Mouse (Mus musculus): ENCODE data around the gene Wdr11.

Gene Wdr11

DNA sequence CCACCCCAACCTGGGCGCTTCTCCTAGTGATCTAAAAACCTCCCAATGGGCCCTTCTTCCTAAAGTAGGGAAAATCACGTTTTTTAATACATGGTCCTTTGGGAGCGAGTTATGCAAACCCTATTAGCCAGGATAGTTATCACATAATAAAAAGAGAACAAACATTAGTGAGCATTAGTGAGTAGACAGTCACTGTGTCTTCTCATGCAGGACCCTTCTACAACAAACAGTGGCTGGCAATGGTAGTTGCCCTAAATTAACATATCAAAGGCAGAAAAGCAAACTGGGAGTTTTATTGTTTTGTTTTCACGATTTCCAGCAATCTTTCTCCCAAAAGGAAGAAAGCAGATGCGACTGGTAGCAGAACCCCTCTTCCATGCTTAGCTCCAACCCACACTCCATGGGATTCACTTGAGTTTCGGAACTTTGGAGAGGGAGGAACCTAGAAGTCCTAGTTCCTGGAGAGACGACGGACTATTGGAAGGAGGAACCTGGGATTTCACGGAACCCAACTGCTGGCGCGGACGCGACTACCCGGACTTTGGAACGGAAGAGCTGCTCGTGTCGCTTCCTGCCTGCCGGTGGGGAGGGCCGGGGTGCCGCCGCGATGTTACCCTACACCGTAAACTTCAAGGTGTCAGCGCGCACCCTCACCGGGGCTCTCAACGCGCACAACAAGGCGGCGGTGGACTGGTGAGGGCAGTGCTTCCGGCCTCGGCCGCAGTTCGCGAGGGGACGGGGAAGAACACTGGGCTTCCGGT, at the start of gene Wdr11:
TSS of gene Wdr11 (plus strand) at position 493 of the 761 bp plus-strand sequence.
- DNase-seq, result peak; percentile 63 to 70

DNA sequence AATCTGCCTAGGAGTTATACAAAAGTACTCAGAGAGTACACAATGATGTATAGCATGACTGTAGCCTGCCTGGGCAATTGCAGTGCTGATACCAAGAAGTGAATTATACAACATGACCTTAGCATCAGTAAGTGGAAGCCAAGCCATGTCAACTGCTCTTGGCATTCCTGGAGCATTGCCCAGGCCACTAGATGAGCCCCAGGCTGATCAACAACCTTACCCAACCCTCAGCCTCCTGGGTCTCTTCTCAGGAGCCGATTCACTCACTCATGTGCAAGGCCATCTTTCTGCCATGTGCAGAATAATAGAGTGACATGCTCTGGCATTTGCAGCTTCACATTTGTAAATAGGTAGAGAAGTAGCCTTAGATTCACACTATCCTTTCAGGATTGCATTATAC, 24.1 kb upstream of the Wdr11 start:
- no peak for DNase-seq

DNA sequence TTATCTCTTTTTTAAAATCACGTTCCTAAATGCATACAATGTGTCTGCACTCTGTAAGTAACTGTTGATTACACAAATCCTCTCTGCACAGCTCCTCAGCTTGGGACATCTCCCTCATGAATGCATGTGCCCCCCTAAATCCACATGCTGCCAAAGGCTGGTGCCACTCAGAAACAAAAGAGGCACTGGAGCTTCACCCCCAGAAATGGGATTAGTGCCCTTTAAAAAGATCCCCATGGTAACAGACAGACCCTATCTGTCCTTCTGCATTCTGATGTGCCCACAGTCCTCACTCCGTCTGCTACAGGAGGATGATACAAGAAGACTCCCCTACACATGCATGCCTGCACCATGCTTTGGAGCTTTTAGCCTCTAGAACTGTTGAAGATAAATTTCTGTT, 23.3 kb upstream of the Wdr11 start:
- DNase-seq, result no peak

DNA sequence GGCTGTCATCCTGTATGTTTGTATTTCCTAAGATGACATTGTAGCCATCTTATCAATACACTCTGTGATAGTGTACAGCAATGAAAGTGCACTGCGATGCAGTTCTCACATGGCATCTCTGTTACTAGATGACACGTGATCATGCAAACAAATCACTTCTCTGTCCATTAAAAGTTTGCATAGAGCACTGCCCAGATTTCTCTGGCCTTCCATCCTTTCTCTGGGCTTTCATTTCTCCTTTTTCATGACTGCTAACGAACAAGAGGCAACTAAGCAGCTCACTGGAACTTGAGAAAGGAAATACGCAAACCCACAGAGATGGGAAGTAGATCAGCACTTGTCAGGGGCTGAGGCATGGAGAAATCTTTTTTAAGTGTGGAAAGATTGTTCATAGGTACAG, 17.2 kb upstream of the Wdr11 start:
- DNase-seq, result no peak

DNA sequence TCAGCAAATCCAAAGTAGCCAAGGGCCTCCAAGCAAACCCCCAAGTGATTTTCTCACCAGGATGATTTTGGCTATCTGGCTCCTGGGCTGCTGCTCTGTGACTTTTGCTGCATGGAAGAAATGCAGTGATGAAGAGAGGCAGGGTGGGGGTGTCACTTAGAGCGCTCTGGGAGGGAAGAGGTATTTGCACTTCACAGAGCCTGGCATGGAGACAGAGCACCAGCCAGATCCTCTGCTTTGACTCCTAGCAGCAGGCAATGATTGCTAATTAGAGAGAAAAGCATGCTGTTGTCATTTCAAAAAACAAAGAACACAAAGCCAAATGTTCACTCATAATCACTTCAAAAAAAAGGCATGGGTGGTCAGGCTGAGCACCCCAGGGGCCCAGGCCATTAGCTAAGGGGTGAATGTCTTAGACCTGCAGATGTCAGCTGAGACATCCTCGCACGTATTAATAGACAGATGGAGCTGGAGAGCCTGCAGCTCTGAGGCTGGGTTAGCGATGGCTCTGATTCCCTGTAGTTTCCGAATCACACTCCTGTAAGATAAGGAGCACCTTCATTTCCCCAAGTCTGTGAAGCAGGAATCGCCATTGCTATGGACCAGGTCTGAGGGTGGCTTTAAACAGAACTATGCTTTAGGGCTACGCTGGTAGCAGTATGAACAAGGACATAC, 16.4 kb upstream of the Wdr11 start:
- no peak for DNase-seq

DNA sequence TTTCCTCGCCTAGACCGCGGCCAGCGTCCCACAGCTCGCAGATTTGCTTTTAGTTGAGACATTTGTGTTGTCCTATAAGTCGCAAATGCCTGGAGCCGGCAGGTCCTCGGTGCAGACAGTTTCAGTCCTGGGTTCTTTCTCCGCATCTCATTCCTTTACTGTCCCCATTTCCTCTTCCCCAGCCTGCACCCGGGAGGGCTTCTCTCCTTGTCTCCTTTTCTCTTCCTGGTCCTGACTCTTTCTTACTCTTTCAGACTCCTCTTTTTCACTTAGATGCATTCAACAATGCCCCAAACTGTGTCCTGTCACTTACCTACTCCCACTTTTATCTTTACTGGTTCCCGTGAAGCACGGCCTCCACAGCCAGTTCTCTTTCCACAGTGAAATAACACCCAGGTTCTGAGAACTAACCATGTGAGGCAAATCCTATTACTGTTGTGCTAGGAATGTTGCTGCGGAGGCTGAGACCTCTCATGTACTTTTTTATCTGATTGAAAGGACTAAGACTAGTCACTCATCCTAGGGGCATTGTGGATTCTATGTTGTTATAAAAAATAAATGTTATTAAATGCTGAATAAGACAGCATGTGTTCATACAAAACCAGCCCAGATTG, 576 bp downstream of the Wdr11 start:
- no peak for DNase-seq

DNA sequence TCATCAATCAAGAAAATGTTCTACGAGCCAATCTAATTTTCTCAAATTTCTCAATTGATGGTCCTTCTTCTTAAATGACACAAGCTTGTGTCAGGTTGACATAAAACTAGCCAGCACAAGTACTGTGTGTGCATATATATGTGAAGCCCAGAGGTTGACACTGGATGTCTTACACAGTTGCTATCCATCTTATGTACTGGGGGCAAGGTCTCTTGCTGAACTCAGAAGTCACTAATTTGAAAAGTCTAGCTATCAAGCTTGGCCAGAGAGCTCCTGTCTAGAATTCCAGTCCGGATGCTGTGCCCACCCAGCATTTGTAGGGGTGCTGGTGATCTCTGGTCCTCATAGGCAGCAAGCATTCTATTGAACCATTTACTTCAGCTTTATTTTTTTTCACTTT, 5.5 kb downstream of the Wdr11 start:
- no peak for DNase-seq

DNA sequence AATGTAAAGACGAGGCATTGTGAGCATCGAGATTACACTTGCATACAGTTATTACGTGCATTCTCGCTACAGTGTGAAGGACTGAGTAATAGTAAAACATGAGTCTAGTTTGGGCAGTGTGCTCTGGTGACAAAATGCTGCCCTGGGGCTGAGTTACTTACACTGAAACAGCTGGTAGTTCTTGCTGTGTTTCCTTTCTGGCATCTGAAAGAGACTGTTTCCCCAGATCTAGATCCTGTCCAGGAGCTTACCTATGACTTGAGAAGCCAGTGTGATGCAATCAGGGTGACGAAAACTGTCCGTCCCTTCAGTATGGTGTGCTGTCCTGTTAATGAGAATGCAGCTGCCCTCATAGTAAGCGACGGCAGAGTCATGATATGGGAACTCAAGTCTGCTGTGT, 14.6 kb downstream of the Wdr11 start:
- DNase-seq, result no peak

DNA sequence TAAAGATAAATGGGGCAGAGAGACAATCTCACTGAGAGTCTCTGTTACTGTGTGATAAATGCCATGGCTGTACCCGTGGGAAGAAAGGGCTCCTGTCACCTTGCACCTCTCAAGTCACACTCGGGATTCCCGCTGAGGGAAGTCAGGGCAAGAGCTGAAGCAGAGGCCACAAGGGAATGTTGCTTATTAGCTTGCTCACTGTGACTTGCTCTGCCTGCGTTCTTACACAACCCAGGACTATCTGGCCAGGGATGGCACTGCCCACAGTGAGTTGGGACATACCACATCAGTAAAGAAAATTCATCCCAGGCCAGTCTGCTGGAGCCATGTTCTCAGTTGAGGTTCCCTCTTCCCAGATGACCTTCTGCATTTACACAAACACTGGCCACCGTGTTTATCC, 29.5 kb downstream of the Wdr11 start:
- DNase-seq, result no peak

DNA sequence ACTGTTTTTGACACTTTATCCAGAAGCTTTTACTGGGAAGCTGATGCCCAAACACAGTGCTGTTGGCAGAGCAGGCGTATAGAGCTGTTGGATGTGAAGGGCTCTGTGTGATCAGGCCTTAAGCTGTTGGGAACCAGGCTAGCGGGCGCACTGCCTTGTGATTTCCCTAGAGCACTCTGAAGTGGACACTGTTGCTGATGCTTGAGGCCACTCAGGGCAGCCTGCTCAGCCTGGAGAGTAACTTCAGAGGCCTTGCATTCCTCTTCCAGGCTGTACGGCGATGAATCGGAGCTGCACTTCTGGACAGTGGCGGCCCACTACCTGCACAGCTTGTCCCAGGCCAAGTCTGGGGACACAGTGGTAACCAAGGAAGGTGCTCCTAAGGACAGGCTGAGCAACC, 38.7 kb downstream of the Wdr11 start:
- DNase-seq, result no peak

DNA sequence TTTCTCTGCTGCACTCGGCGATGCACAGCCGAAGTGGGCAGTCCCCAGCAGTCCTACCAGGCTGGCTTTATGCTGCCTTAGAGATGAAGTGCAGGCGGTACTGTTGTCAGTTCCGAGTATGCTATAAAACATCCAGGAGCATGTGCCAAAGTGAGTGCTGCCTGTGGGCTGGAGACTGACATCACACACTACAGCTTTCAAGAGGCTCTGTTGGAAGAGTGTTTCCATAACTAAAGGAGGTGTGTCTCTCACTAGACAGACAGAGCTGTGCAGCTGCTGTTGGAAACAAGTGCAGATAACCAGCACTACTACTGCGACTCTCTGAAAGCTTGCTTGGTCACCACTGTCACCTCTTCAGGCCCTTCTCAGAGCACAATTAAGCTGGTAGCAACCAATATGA, 39.8 kb downstream of the Wdr11 start:
- DNase-seq, result no peak

DNA sequence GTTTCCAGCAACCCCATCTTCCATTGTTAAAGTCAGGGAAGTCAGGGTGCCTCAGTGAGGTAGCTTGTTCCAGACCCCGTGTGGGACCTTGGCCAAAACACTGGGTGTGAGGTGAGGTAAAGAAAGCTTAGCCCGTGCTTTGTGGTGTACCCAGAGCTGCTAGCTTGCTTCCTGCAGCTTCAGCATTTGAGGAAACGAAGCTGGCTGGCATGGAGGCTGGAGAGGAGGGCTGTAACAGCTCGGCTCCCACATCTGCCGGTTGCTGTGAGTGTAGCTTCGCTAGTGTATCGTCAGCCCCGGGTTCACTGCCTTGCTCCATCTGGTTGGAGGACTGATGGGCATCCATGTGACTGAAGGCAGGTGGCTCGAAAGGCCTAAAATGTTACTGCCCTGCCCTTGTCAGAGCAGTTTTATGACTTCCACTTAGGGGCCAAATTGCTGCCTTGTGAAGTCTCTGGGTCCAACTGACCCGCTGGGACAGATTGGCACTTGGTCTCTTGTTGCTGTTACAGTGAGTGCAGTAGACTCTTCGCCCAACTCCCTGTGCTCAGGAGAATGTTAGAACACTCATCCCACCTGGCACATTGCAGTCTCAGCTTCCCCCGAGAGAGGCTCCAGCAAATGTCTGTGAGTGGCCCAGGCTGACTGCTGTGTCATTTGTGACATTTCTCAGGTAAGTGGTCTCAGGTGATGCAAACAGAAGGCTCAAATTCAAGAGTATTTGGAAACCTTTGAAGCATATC, 44.4 kb downstream of the Wdr11 start:
- no peak for DNase-seq

DNA sequence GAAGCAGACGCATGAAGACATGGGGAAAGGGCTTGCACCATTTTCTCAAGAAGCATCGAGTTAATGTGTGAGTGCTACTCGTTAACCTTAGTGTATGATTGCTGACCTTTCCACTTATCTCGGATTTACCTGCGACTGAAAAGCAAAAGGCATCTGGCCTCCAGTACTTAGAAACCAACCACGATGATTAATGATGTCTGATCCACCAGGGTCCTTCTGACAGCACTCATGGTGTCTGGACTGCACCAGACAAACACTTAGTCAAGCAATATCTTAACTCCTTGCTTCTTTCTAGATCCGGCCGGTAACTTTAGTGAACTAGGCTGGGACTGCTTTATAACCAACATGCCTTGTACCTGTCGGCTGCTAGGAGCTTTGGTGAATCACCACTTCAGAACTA, 45.3 kb downstream of the Wdr11 start:
- DNase-seq, result no peak

DNA sequence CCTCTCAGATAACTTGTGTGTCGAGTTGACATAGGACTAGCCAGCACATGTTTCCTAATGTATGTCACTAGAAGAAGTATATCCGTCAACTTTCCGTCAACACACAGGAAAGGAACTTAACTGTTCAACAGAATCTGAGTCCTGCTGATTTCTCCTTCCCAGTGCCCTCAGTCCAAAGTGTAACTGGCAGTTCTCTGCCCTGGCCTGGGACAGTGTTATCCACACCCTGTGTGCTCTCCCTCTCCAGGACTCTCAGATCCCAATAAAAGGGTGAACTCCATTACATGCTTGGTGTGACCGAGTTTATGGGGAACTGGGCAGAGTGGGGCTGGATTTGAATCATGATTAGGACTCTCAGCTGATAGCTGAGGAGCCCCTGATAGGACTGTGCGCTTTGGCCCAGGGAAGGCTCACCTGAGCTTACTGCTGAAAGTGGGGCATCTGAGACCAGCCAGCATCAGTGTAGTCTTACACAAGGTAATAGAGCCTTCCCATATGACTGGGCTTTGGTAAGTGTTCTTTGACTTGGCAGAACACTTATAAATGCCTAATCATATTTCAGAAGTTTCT, 46.3 kb downstream of the Wdr11 start:
- no peak for DNase-seq

DNA sequence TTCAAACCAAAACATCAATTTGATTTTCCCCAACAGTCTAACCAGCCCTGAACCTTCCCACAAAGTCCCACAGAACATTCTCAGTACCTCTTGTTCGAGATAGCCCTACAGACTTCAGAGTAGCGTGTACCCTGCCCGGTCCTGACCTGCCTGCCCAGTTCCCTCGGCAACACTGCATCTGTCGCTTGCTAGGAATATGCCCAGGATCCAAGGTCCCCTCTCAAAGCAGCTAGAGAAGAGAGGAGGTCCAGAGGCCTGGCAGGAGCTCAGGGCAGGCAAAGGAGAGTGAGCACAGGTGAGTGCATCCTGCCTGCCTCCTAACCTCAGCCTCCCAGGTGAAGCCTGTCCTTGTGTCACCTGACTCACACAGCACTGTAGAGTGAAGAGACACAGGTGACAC, 47.3 kb downstream of the Wdr11 start:
- DNase-seq, result no peak

DNA sequence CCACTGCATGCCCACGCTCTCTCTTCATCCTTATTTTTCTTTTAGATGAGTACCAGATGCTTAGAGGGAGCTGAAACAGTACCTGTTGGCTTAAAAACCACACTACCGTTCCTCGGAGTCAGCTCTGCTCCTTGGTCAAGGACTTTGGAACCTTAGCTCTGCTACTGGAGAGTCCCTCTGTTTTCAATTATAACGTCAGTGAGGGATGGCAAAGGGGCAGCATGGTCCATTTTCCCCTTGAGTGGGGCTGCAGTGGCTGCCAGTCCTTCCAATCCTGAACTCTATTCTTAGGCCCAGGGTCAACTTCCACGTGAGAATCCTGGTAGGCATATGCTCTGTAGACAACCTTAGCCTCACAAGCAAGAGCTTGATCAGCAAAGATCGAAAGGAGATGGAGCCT, 48.2 kb downstream of the Wdr11 start:
- DNase-seq, result no peak

DNA sequence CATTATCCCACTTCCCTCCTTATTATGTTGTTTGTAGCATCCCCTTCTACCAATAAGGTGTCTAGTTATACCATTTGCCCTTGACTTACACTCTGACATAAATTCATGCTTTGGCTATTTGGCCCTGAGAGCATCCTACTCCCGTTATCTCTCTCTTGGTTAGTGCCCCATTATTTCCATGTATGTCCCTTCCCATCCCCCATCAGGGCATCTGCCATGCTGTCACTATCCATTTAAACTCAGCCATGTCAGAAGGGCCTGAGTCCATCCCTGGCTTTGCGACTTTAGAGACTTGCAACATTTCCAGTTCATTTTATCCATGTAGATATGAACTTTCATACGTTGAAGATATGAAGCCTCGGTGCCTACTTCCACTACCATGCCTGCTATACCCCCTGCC, 51.6 kb downstream of the Wdr11 start:
- no peak for DNase-seq

DNA sequence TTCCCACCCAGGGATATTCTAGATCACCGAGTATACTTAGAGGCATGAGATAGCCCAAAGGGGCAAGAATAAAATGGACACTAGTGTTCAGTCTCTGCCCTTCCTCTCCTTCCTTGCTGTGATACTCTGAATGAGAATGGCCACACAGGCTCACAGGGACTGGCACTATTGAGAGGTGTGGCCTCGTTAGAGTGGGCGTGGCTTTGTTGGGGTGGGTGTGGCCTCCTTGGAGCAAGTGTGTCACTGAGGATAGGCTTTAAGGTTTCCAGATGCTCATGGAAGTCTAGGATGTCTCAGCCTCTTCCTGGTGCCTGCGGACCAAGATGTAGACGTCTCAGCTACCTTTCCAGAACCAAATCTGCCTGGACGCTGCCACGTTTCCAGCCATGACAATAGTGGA, 56.1 kb downstream of the Wdr11 start:
- DNase-seq, result no peak

DNA sequence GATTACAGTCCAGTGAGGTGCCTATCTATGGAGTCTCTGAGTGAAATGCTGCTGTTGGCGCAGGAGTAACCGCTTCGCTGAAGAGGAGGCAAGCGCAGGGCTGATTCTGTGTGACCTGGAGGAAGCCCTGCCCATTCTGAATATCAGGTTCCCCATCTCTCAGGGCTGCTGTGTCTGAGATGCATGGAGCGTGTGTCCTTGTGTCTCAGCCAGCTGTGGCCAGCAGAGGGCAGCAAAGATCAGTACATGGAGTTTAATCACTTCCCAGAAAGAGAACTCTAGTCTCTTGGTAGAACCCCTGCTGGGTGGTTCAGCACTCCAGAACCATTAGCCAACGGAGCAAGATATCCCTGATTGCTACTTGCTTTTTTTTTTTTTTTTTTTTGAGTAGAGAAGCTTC, 57.3 kb downstream of the Wdr11 start:
- peak; percentile 7 to 17 for DNase-seq

DNA sequence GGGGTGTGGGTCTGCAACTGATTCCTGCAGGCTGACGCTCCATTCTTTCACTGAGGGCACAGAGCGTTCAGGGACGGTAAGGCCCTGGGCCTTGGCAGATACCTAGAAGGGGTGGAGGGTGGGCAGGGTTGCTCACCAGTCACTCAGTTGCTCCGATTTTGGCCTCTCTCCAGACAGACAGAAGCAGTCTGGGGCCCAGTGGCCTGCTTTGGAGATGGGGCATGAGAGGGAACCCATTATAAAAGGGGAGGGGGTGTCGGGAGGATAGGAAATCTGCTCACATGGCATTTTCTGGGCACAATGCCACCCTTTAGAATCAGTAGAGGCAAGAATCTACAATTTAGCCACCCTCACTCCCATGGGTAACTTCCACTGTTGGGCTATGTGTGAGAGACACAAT, 59.1 kb downstream of the Wdr11 start:
- no peak for DNase-seq

DNA sequence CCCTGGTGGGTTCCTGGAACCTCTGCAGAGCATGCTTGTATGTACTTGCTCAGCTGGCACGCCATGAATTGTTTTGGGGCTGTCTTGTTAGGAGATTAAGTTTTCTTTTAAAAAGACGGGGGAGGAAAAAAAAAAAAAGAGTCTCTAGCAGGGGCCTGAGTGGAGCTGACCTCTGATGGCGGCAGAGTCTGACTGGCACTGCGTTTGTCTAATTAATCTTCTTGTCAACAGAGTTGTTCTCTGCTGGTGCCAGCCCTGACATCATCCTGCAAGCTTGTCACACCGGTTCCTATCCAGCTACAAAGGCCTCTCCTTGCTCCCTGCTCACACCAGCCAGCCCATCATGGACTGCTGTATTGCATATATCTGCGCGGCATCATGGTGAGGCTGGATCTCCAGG, 60.1 kb downstream of the Wdr11 start:
- DNase-seq, result no peak

DNA sequence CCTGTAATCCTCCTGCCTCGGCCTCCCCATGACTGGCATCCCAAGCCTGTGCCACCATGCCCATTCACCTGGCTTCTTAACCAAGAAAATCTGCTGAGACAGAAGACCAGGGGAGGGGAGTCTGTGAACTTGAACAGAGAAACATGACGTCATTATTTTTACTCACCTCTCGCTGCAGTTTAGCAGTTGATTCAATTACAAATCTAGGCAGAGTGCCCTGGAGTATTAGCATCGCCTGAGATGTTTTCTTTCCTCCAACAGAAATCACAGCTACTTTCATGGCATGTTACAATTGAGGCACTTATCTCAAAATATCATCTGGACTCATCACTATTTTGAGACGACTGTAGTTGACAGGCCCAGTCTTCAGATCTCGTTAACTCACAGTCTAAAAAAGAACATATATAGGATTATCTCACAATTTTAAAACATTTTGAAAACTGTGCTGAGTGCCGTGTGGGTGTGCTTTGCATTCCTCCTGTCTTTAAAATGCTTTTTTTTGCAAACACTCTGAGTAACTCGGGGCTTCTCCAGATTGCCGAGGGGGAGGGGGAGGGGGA, 61.3 kb downstream of the Wdr11 start:
- DNase-seq, result no peak

DNA sequence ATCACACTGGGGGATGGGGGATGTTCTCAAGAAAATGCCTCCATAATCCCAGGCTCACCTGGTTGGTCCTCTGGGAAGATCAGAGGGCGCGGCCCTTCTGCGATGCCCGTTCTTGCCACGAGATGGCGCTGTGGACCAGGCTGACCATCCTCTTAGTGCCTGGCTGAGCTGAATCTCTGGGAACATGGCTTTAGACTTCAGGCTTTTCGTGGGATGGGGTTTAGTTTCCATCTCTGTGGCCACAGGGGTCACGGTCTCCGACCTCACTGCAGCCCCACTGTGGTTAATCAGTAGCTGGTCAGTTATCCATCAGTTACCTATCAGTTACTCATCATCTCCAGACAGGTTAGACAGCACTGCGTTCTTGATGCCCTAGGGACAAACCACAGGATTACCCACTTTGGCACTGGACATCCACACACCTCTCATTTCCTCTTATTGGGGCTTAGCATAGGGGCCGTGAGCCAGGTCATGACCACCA, 62.2 kb downstream of the Wdr11 start:
- peak in 1 of 2 experiments; percentile 11 for DNase-seq
